Mouse (Mus musculus) liver, postnatal 0 days (tissue): ENCODE data around the gene Gm6592.

Source experiments
- CTCF ChIP-seq: sonication (generic); IDR thresholded peaks from 2 replicates; pipeline ENCODE4 v1.5.1; 2016; ENCODE audit warnings: antibody characterized with exemption, low read depth
- EP300 ChIP-seq: IDR thresholded peaks from 2 replicates; pipeline ENCODE4 v1.6.1; 2016; ENCODE audit warnings: antibody characterized with exemption, low read depth, mild to moderate bottlenecking

DNA sequence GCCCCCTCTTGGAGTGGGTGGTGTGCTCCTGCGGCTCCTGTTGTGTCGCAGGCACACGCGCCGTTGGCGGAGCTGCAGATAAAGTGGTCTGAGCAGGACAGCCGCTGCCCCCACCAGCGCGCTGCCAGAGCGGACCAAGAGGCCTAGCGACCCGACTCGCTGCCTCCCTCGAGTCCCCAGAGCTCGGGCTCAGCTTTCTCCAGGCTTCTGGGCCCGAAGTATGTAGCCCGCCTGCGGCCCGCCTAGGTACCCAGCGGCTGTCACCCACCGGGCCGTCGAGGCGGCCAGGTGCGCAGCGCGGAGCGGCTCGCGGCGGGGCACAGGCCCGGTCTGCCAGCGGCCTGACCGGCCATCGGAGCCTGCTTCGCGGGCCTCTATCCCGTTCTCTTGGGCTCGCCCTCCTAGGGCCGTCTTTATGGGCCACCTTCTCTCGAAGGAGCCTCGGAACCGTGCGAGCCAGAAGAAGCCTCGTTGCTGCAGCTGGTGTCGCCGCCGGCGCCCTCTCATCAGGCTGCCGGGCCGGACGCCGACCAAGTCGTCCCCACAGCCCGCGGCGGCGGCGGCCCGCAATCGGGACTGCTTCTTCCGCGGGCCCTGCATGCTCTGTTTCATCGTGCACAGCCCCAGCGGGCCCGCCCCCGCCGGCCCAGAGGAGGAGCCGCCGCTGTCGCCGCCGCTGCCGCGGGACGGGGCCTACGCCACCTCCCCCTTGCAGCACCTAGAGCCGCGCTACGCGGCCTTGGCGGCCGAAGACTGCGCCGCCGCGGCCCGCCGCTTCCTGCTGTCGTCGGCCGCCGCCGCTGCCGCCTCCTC is 48.8 kb downstream of the Gm6592 start, which contains the start of gene B630019K06Rik:
- no peak for TF ChIP-seq CTCF
- no peak for TF ChIP-seq EP300
